Mouse (Mus musculus) gastrocnemius, adult 18-20 months (tissue): ENCODE measurements around the gene Kcp. TPM values are rescaled to one million over a fixed set of nuclear protein-coding genes. Genes with fewer than 3 reads are reported as not detected.

ENCODE experiments used
- DNase-seq: peaks from one replicate; pipeline ENCODE4 v3.0.0; 2021; ENCODE audit warnings: low spot score
- long read RNA-seq, 2 experiments: library from polyadenylated mRNA; stranded (forward); transcript quantifications; one replicate each; pipeline ENCODE4 v2.0.0; 2021
- total RNA-seq, 2 experiments: library from RNA; stranded (reverse); gene quantifications; 2 replicates each; pipeline ENCODE4 v1.2.3; 2021

Gene Kcp
- total RNA-seq, result 1 to 10 TPM; 3.9 to 6.4 TPM
- long read RNA-seq, experiment 1, full-length matches to known transcripts, result 2 of 4 reads
- long read RNA-seq, experiment 1, partial matches to known transcripts, result 0 of 4 reads
- long read RNA-seq, experiment 1, other reads (novel, unspliced or antisense), result 2 of 4 reads
- long read RNA-seq, experiment 2, partial matches to known transcripts, result 1 of 2 reads
- long read RNA-seq, experiment 2, other reads (novel, unspliced or antisense), result 1 of 2 reads

- no peak for DNase-seq
Measured at GRCm38 (mm10) chr6:29507447-29508309, at the start of gene Kcp. Kcp (minus strand) TSS chr6:29507952.

- DNase-seq, result no peak
Measured at GRCm38 (mm10) chr6:29557112-29557511, 49.4 kb upstream of the Kcp start.

GRCm38 (mm10) chr6:29552526-29552925 is 44.8 kb upstream of the Kcp start:
- no peak for DNase-seq

GRCm38 (mm10) chr6:29548086-29548485 is 40.3 kb upstream of the Kcp start:
- DNase-seq, result no peak

- no peak for DNase-seq
Measured at GRCm38 (mm10) chr6:29547582-29547981, 39.8 kb upstream of the Kcp start.

GRCm38 (mm10) chr6:29545611-29546010 is 37.9 kb upstream of the Kcp start:
- DNase-seq, result no peak

- DNase-seq, result no peak
Measured at GRCm38 (mm10) chr6:29540956-29541355, 33.2 kb upstream of the Kcp start.

- no peak for DNase-seq
Measured at GRCm38 (mm10) chr6:29540223-29540622, 32.5 kb upstream of the Kcp start.

GRCm38 (mm10) chr6:29539502-29539901 is 31.8 kb upstream of the Kcp start:
- no peak for DNase-seq

GRCm38 (mm10) chr6:29537221-29537620 is 29.5 kb upstream of the Kcp start:
- DNase-seq, result no peak

- DNase-seq, result peak; percentile 58
Measured at GRCm38 (mm10) chr6:29536651-29537193, 29.0 kb upstream of the Kcp start.

GRCm38 (mm10) chr6:29535316-29535715 is 27.6 kb upstream of the Kcp start:
- DNase-seq, result no peak

GRCm38 (mm10) chr6:29530050-29530449 is 22.3 kb upstream of the Kcp start:
- DNase-seq, result no peak

GRCm38 (mm10) chr6:29529444-29529820 is 21.7 kb upstream of the Kcp start:
- DNase-seq, result no peak

- DNase-seq, result no peak
Measured at GRCm38 (mm10) chr6:29528561-29529443, 21.1 kb upstream of the Kcp start.

- no peak for DNase-seq
Measured at GRCm38 (mm10) chr6:29528165-29528505, 20.4 kb upstream of the Kcp start.

GRCm38 (mm10) chr6:29527361-29528164 is 19.8 kb upstream of the Kcp start:
- DNase-seq, result no peak

GRCm38 (mm10) chr6:29526281-29527251 is 18.8 kb upstream of the Kcp start, which contains the start of gene Irf5:
Irf5 (plus strand) TSS chr6:29526625.
- no peak for DNase-seq

- no peak for DNase-seq
Measured at GRCm38 (mm10) chr6:29525256-29525655, 17.5 kb upstream of the Kcp start.
